Mouse (Mus musculus) heart, postnatal 0 days (tissue): Measurements from ENCODE around the gene Tacc3. TPM values are rescaled to one million over a fixed set of nuclear protein-coding genes. Genes with fewer than 3 reads are reported as not detected.
A peak's percentile ranks its signal among the peaks of the same experiment; 100 is the strongest.

Experiments used
- ATAC-seq: fragments of 200-750 bp; cut with Nextera tagmentation; 2 replicates; pipeline ENCODE4 v1.8.0; 2017; ENCODE audit warnings: low read depth, moderate number of reproducible peaks, moderate library complexity; ENCODE audit not compliant: insufficient read depth
- DNase-seq: peaks from one replicate; pipeline ENCODE4 v3.0.0-alpha.2; 2016; ENCODE audit warnings: low spot score
- H3K27ac ChIP-seq: fragments of 300-500 bp; sonication (generic); 2 replicates; pipeline ENCODE4 v1.5.1; 2014; ENCODE audit warnings: low read depth, mild to moderate bottlenecking
- H3K27me3 ChIP-seq: fragments of 300-500 bp; sonication (generic); 2 replicates; pipeline ENCODE4 v1.6.1; 2014; ENCODE audit warnings: low read length, mixed read lengths; ENCODE audit not compliant: control insufficient read depth, insufficient read depth
- H3K36me3 ChIP-seq: fragments of 300-500 bp; sonication (generic); replicated peaks from 2 replicates; pipeline ENCODE4 v1.6.1; 2014; ENCODE audit warnings: low read length, mixed read lengths; ENCODE audit not compliant: control insufficient read depth, insufficient read depth
- H3K4me1 ChIP-seq: fragments of 300-500 bp; sonication (generic); 2 replicates; pipeline ENCODE4 v1.6.1; 2014; ENCODE audit warnings: antibody characterized with exemption; ENCODE audit not compliant: control insufficient read depth, insufficient read depth
- H3K4me2 ChIP-seq: fragments of 300-500 bp; sonication (generic); 2 replicates; pipeline ENCODE4 v1.6.1; 2014; ENCODE audit warnings: low read depth, mild to moderate bottlenecking, low read length, moderate library complexity
- H3K4me3 ChIP-seq: fragments of 300-500 bp; sonication (generic); 2 replicates; pipeline ENCODE4 v1.5.1; 2014; ENCODE audit warnings: low read depth, low read length
- H3K9ac ChIP-seq: fragments of 300-500 bp; sonication (generic); replicated peaks from 2 replicates; pipeline ENCODE4 v1.6.1; 2014; ENCODE audit warnings: low read depth, low read length, mixed read lengths
- H3K9me3 ChIP-seq: fragments of 300-500 bp; sonication (generic); replicated peaks from 2 replicates; pipeline ENCODE4 v1.6.1; 2016; ENCODE audit warnings: low read length; ENCODE audit not compliant: control insufficient read depth
- CTCF ChIP-seq: IDR thresholded peaks from 2 replicates; pipeline ENCODE4 v1.5.1; 2016; ENCODE audit warnings: antibody characterized with exemption, control low read depth, low read depth
- EP300 ChIP-seq: IDR thresholded peaks from 2 replicates; pipeline ENCODE4 v1.6.1; 2016; ENCODE audit warnings: antibody characterized with exemption, low read depth
- WGBS: fragments of 180-500 bp; shearing (Covaris S2); extraction: QIAGEN DNeasy Blood & Tissue Kit; methylation state at CpG from one replicate; pipeline ENCODE4 v1.1.7; 2014; 5-methylcytosine and 5-hydroxymethylcytosine counted together
- polyA plus RNA-seq: library from polyadenylated mRNA; unstranded; fragments of >200 nt; fragmentation: Nextera tagmentation; extraction: Ambion mirVana; gene quantifications from 2 replicates; pipeline ENCODE4 v1.2.1, GENCODE M21; 2015
- total RNA-seq: library from RNA; depleted of rRNA; stranded (reverse); fragments of >200 nt; gene quantifications from 2 replicates; pipeline ENCODE4 v1.2.3, GENCODE M21; 2014; ENCODE audit warnings: low replicate concordance

The Tacc3 gene
- total and polyA plus RNA-seq, 2 experiments from 2014 or later: 39.4 to 42.1 TPM

DNA sequence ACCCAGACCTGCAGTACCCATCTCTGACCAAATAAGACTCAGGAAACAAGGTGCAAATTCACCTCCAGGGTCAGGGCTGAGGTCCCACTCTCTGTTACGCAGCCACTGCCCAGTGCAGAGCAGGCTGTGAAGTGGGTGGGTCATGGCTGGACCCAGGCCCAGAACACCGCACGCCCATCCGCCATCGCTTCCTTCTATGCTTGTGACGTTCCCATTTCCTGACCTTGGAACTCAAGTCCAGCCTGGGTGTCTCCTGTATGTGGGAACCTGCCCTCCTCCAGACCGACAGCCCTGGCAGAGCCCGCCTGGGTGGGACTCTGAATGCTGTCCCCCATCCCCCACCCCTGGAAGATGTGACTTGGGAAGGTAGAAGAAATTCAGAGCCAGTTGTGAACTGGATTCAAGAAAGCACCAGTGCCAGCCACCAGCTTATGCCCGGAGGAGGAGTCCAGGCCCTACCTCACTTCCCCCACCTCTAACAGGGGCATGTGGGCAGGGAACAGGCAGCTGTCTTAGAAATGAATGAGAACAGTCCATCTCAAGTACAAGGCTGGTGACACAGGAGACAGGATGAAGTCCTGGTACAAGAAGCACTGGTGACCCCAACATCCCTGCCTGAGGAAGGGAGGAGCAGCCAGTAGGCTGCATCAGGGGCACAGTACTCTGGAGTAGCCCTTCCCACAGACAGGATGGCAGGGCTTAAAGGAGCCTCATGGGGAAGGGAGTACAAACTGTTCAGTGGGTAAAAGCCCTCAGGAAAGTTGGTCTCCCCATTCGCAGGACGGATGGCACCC lies 32.1 kb downstream of the Tacc3 start:
- no peak for TF ChIP-seq CTCF
- no peak for TF ChIP-seq EP300
- Histone ChIP-seq H3K27me3 (no peaks in the 10 kb centered on the region), H3K27ac (peak overlapping the region; percentile 67), H3K9me3 (no peaks in the 10 kb centered on the region), H3K36me3 (no peaks in the 10 kb centered on the region), H3K4me1 (peaks cover 11% of the 10 kb centered on the region), H3K4me2 (no peak overlapping the region), H3K9ac (no peak overlapping the region), H3K4me3 (no peak overlapping the region)
- DNase-seq (peak; percentile 37), ATAC-seq (peak; percentile 68)
- 69% methylated on average over 11 of the region's 11 CpGs for WGBS

DNA sequence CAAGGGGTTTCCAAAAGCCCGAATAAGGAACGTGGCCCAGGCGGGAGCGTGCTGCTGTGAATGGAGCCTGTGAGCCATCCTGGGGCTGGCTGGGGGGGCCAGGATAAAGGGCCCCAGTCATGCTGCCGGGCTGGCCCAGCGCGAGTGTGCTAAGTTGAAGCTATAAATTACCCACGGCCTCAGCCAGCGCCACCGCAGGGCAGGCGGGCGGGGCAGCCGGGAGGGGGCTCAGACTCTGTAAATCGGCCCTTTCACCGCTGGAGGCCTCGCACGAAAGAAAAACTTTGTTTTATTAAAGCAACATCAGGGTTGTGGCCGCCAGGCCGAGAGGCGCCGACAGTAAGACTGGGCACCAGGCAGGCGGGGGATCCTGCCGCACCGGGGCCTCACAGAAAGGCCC lies 34.5 kb downstream of the Tacc3 start:
- H3K4me1 ChIP-seq: peaks cover 19% of the 10 kb centered on the region
- H3K9ac ChIP-seq: no peak overlapping the region
- H3K4me3 ChIP-seq: no peak overlapping the region
- H3K27me3 ChIP-seq: peaks cover 16% of the 10 kb centered on the region; the same call in 1 of the 2 replicates
- no peaks in the 10 kb centered on the region for H3K36me3 ChIP-seq
- 18% methylated on average over 24 of the region's 24 CpGs for WGBS
- H3K9me3 ChIP-seq: no peaks in the 10 kb centered on the region
- DNase-seq (peak; percentile 55), ATAC-seq (peak; percentile 27)
- no peak for TF ChIP-seq CTCF
- TF ChIP-seq EP300: no peak
- peak overlapping the region; percentile 29 for H3K4me2 ChIP-seq
- no peak overlapping the region for H3K27ac ChIP-seq

DNA sequence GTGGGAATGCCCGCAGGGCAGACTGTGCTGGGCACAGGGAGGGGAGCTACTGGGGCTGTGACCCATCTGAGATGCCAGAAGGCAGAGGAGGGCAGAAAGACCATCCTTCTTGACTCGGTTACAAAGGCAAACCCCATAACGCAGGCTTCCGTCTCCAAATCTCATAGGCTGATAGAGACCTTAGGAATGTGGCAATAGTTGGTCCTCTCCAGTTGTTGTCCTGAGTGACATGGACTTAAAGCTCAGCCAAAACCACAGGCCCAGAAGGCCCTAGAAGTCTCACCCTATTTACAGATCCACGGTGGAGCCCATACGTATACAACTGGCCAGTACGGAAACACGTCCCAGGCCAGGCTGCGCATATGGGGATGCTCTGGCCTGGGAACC lies 36.5 kb downstream of the Tacc3 start:
- ATAC-seq (no peak), DNase-seq (no peak)
- no peak overlapping the region for H3K9ac ChIP-seq
- 84% methylated on average over 9 of the region's 9 CpGs for WGBS
- H3K4me3 ChIP-seq: no peak overlapping the region
- H3K9me3 ChIP-seq: no peaks in the 10 kb centered on the region
- peaks cover 34% of the 10 kb centered on the region; the same call in 1 of the 2 replicates for H3K27me3 ChIP-seq
- TF ChIP-seq EP300 (no peak), CTCF (no peak)
- no peak overlapping the region for H3K27ac ChIP-seq
- peaks cover 8% of the 10 kb centered on the region for H3K4me1 ChIP-seq
- no peak overlapping the region for H3K4me2 ChIP-seq
- no peaks in the 10 kb centered on the region for H3K36me3 ChIP-seq

DNA sequence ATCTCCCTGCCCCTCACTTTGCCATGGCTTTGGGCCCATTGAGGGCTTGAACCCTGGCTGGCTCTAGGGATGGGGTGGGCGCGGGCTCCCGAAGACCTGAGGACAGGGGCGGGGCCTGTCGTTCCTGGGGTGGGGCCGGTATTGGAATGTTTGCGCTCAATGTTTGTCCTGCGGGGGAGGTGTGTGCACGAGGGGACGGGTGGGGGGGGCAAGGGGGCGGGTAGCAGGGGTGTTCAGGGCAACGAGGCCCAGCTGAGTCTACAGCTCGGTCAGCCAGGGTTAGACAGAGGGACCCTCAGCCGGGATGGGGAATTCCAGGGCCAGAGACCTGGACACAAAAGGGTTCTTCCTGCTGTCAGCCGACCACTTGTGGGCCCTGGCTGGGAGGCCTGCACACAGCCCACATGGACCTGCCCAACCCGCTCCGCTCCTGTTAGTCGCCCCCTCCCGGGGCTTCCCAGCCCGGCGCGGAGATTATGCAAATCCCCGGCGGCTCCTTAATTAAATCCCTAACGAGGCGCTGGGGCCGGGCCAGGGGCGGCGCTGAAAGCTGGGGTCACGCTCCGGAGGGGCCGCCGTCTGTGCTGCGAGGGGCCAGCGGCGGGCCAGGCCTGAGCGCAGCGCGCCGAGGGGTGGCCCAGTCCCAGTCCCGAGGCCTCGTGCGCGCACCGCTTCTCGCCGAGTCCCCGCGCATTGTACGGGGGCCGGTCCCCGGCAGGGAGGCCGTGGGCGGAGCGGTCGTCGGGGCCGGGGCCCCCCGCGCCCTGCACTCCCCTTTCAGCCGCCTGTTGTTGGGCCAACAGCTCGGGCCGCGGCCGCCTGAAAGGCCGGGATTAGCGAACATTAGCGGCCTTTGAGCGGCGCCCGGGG lies 37.2 kb downstream of the Tacc3 start:
- DNase-seq (no peak), ATAC-seq (peak; percentile 45)
- peaks cover 36% of the 10 kb centered on the region; the same call in 1 of the 2 replicates for H3K27me3 ChIP-seq
- TF ChIP-seq CTCF (no peak), EP300 (no peak)
- 7% methylated on average over 69 of the region's 71 CpGs for WGBS
- no peaks in the 10 kb centered on the region for H3K9me3 ChIP-seq
- peaks cover 11% of the 10 kb centered on the region for H3K4me1 ChIP-seq
- H3K27ac ChIP-seq: no peak overlapping the region
- peak overlapping the region; percentile 80 for H3K4me2 ChIP-seq
- H3K9ac ChIP-seq: peak overlapping the region; percentile 61
- no peaks in the 10 kb centered on the region for H3K36me3 ChIP-seq
- peak overlapping the region; percentile 47 for H3K4me3 ChIP-seq

DNA sequence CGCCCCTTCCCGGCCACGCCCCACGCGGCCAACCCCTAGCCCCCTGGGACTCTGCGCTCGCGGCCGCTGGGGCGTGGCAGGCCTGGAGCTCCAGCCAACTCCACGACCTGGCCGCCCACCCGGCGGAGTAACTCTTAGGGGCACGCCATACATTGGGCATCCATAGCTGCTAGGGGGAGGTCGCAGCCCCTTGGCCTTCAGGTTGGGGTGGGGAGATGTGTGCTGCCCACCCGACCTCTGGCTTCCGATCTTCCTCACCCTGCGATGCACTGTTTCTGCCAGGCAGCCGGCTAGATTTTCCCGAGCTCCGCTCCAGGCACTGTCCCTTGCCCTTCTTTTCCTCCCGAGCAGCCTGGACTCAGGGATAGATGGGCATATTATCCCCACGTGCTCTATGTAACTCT lies 37.8 kb downstream of the Tacc3 start:
- peaks cover 13% of the 10 kb centered on the region for H3K4me1 ChIP-seq
- peak overlapping the region; percentile 61 for H3K9ac ChIP-seq
- peak overlapping the region; percentile 80 for H3K4me2 ChIP-seq
- H3K27me3 ChIP-seq: peaks cover 36% of the 10 kb centered on the region; the same call in 1 of the 2 replicates
- ATAC-seq (peak; percentile 28; the same call in 1 of the 2 replicates), DNase-seq (no peak)
- 12% methylated on average over 19 of the region's 24 CpGs for WGBS
- H3K27ac ChIP-seq: no peak overlapping the region
- TF ChIP-seq CTCF (no peak), EP300 (no peak)
- no peaks in the 10 kb centered on the region for H3K9me3 ChIP-seq
- H3K4me3 ChIP-seq: peak overlapping the region; percentile 47
- no peaks in the 10 kb centered on the region for H3K36me3 ChIP-seq
